Mouse (Mus musculus) kidney, postnatal 25 days (tissue): ENCODE results near the gene Irf3.
A peak's percentile ranks its signal among the peaks of the same experiment; 100 is the strongest.

Experiments used
- DNase-seq, 2 experiments: peaks; one replicate each; pipeline ENCODE4 v3.0.0; 2021; ENCODE audit warnings: mixed read lengths in 2 of 2

The Irf3 gene

GRCm38 (mm10) chr7:45035631-45036030 lies 38.2 kb downstream of the Irf3 start:
- DNase-seq: no peak

GRCm38 (mm10) chr7:45036702-45037101 lies 39.3 kb downstream of the Irf3 start:
- DNase-seq: no peak

- peak; percentile 69 to 72 for DNase-seq
Observed at GRCm38 (mm10) chr7:45037720-45038361, 40.4 kb downstream of the Irf3 start.

GRCm38 (mm10) chr7:45038411-45038810 lies 41.0 kb downstream of the Irf3 start:
- no peak for DNase-seq

GRCm38 (mm10) chr7:45040851-45041250 lies 43.4 kb downstream of the Irf3 start:
- DNase-seq: no peak

- DNase-seq: no peak
Observed at GRCm38 (mm10) chr7:45043307-45043706, 45.9 kb downstream of the Irf3 start.

GRCm38 (mm10) chr7:45045741-45046140 lies 48.3 kb downstream of the Irf3 start:
- DNase-seq: no peak

- DNase-seq: no peak
Observed at GRCm38 (mm10) chr7:45046853-45047350, 49.5 kb downstream of the Irf3 start.

- DNase-seq: no peak
Observed at GRCm38 (mm10) chr7:45047491-45047890, 50.0 kb downstream of the Irf3 start.

- DNase-seq: peak in 1 of 2 experiments; percentile 37
Observed at GRCm38 (mm10) chr7:45048001-45048890, 50.8 kb downstream of the Irf3 start.

- DNase-seq: no peak
Observed at GRCm38 (mm10) chr7:45048923-45049657, 51.6 kb downstream of the Irf3 start.

- DNase-seq: peak; percentile 79 to 88
Observed at GRCm38 (mm10) chr7:45050945-45051600, 53.6 kb downstream of the Irf3 start.

GRCm38 (mm10) chr7:45051601-45051974 lies 54.1 kb downstream of the Irf3 start:
- peak in 1 of 2 experiments; percentile 35 for DNase-seq
